Comparison of ENCODE assay signal across 13 mouse cellular contexts in genomic region chr2:158129291-158130002, GRCm38 (mm10). TPM values are rescaled to one million over a fixed set of nuclear protein-coding genes. Genes with fewer than 3 reads are reported as not detected.
A peak's percentile ranks its signal among the peaks of the same experiment; 100 is the strongest.
DNase-seq lines count a peak whose midpoint lies in the region; ATAC-seq and TF ChIP-seq lines count a peak whose summit lies in the region.
"Had no signal": no experiment of that assay in that cellular context is flagged by ENCODE, and none has a peak within 500 bp of the region (broad histone marks: within the 10 kb centered on the region; RNA-seq: fewer than 3 reads in every experiment).

No protein-coding gene starts in this region.

- 76% methylated on average over 16 of the region's 16 CpGs for WGBS in heart, embryonic 10.5 days
- WGBS in kidney, adult 2 months = 72% methylated on average over 16 of the region's 16 CpGs
- WGBS in kidney, embryonic 14.5 days = 78% methylated on average over 16 of the region's 16 CpGs
- 83% methylated on average over 16 of the region's 16 CpGs for WGBS in stomach, embryonic 14.5 days
- 89% methylated on average over 16 of the region's 16 CpGs for WGBS in stomach, postnatal 0 days
- 77% methylated on average over 16 of the region's 16 CpGs for WGBS in limb, embryonic 15.5 days

- no peak overlapping the region for H3K4me2 ChIP-seq in kidney, embryonic 14.5 days (replicated peaks; ENCODE audit: low read depth, low read length)
- H3K4me2 ChIP-seq in stomach, embryonic 14.5 days (replicated peaks; ENCODE audit: low read depth, low read length) = no peak overlapping the region
- H3K4me2 ChIP-seq in stomach, postnatal 0 days (replicated peaks; ENCODE audit: low read depth) = no peak overlapping the region
- H3K4me2 ChIP-seq in limb, embryonic 15.5 days = no peak overlapping the region
- H3K4me2 ChIP-seq: neural tube, embryonic 12.5 days had no signal

- ATAC-seq in kidney, embryonic 14.5 days (ENCODE audit: low FRiP score, low TSS enrichment) = no peak
- ATAC-seq in stomach, embryonic 14.5 days (ENCODE audit: insufficient number of reproducible peaks, insufficient read depth, low FRiP score, low read depth) = peak; percentile 31; the same call in 1 of the 2 replicates
- ATAC-seq in stomach, postnatal 0 days (ENCODE audit: low FRiP score, low TSS enrichment) = no peak
- no peak for ATAC-seq in limb, embryonic 15.5 days (ENCODE audit: insufficient number of reproducible peaks, low FRiP score, low TSS enrichment, low read depth)
- ATAC-seq: hindbrain, embryonic 16.5 days had no signal

- peaks cover 93% of the 10 kb centered on the region for H3K36me3 ChIP-seq in heart, embryonic 10.5 days
- no peaks in the 10 kb centered on the region; the same call in 1 of the 2 replicates for H3K36me3 ChIP-seq in kidney, adult 2 months (ENCODE audit: control insufficient read depth, insufficient read depth, low read length)
- peaks cover 6% of the 10 kb centered on the region; the same call in 1 of the 2 replicates for H3K36me3 ChIP-seq in kidney, embryonic 14.5 days (ENCODE audit: control insufficient read depth, insufficient read depth, low read length)
- peaks cover 14% of the 10 kb centered on the region; the same call in 1 of the 2 replicates for H3K36me3 ChIP-seq in stomach, embryonic 14.5 days (ENCODE audit: control insufficient read depth, insufficient read depth, low read length)
- H3K36me3 ChIP-seq in stomach, postnatal 0 days (ENCODE audit: control insufficient read depth, insufficient read depth, low read length) = peaks cover 19% of the 10 kb centered on the region; the same call in 1 of the 2 replicates
- 0 out of 2 replicates have a peak, but pooled peaks cover 7% of the 10 kb centered on the region for H3K36me3 ChIP-seq in limb, embryonic 15.5 days
- H3K36me3 ChIP-seq: neural tube, embryonic 12.5 days had no signal

- TF ChIP-seq CTCF in kidney, adult 2 months (conservative IDR thresholded peaks at IDR 0.05; ENCODE audit: insufficient read depth, insufficient read length, low read depth, low read length) = no peak
- no peak for TF ChIP-seq CTCF in stomach, postnatal 0 days (IDR thresholded peaks at IDR 0.05; ENCODE audit: low read depth)

- no peak overlapping the region for H3K9ac ChIP-seq in kidney, embryonic 14.5 days (ENCODE audit: low read depth, low read length)
- no peak overlapping the region for H3K9ac ChIP-seq in stomach, embryonic 14.5 days (replicated peaks; ENCODE audit: low read depth, low read length)
- H3K9ac ChIP-seq in stomach, postnatal 0 days (ENCODE audit: low read length) = no peak overlapping the region
- H3K9ac ChIP-seq in limb, embryonic 15.5 days = no peak overlapping the region
- H3K9ac ChIP-seq: liver, postnatal 0 days; neural tube, embryonic 12.5 days had no signal

- no peak for TF ChIP-seq POLR2A in kidney, adult 2 months (IDR thresholded peaks at IDR 0.05; ENCODE audit: low read depth, low read length)

- H3K4me1 ChIP-seq in heart, embryonic 10.5 days = peaks cover 59% of the 10 kb centered on the region
- peaks cover 25% of the 10 kb centered on the region for H3K4me1 ChIP-seq in kidney, adult 2 months (ENCODE audit: control insufficient read depth, insufficient read depth, low read length)
- H3K4me1 ChIP-seq in kidney, embryonic 14.5 days (ENCODE audit: control insufficient read depth, insufficient read depth, low read length) = peaks cover 12% of the 10 kb centered on the region
- H3K4me1 ChIP-seq in stomach, embryonic 14.5 days (ENCODE audit: control insufficient read depth, insufficient read depth, low read length) = 0 out of 2 replicates have a peak, but pooled peaks cover 6% of the 10 kb centered on the region
- no peaks in the 10 kb centered on the region; the same call in 1 of the 2 replicates for H3K4me1 ChIP-seq in stomach, postnatal 0 days (replicated peaks; ENCODE audit: control insufficient read depth, insufficient read depth)
- peaks cover 16% of the 10 kb centered on the region; the same call in 1 of the 2 replicates for H3K4me1 ChIP-seq in limb, embryonic 15.5 days

- peaks cover 3% of the 10 kb centered on the region; the same call in 1 of the 2 replicates for H3K9me3 ChIP-seq in heart, embryonic 10.5 days
- H3K9me3 ChIP-seq in kidney, embryonic 14.5 days (ENCODE audit: control insufficient read depth, low read length) = no peaks in the 10 kb centered on the region
- H3K9me3 ChIP-seq in stomach, embryonic 14.5 days (ENCODE audit: control insufficient read depth, low read depth, low read length) = no peaks in the 10 kb centered on the region
- H3K9me3 ChIP-seq in stomach, postnatal 0 days (ENCODE audit: control insufficient read depth, low read length) = no peaks in the 10 kb centered on the region
- no peaks in the 10 kb centered on the region for H3K9me3 ChIP-seq in limb, embryonic 15.5 days
- H3K9me3 ChIP-seq: neural tube, embryonic 12.5 days had no signal

- intact Hi-C loops in heart, postnatal 25 days (cut with DNase I) = no loop called here

- peak overlapping the region; percentile 87 for H3K27ac ChIP-seq in heart, embryonic 10.5 days
- peak overlapping the region; percentile 73 for H3K27ac ChIP-seq in kidney, adult 2 months (ENCODE audit: insufficient read depth, low read depth, low read length)
- no peak overlapping the region for H3K27ac ChIP-seq in kidney, embryonic 14.5 days (ENCODE audit: low read depth, low read length)
- H3K27ac ChIP-seq in stomach, embryonic 14.5 days (ENCODE audit: low read length) = no peak overlapping the region
- H3K27ac ChIP-seq in stomach, postnatal 0 days (replicated peaks) = no peak overlapping the region
- 0 out of 2 replicates have a peak overlapping the region, but pooled peaks have one; percentile 1 for H3K27ac ChIP-seq in limb, embryonic 15.5 days
- H3K27ac ChIP-seq: neural tube, embryonic 12.5 days had no signal

- H3K4me3 ChIP-seq in heart, embryonic 10.5 days = 0 out of 2 replicates have a peak overlapping the region, but pooled peaks have one; percentile 9
- no peak overlapping the region for H3K4me3 ChIP-seq in kidney, adult 2 months (ENCODE audit: insufficient read depth, low read depth, low read length)
- no peak overlapping the region for H3K4me3 ChIP-seq in kidney, embryonic 14.5 days (ENCODE audit: low read length)
- H3K4me3 ChIP-seq in stomach, embryonic 14.5 days (ENCODE audit: low read depth, low read length) = no peak overlapping the region
- no peak overlapping the region for H3K4me3 ChIP-seq in stomach, postnatal 0 days (ENCODE audit: low read depth, low read length)
- H3K4me3 ChIP-seq in limb, embryonic 15.5 days = no peak overlapping the region
- H3K4me3 ChIP-seq: neural tube, embryonic 12.5 days had no signal

- TF ChIP-seq EP300 in stomach, postnatal 0 days (optimal IDR thresholded peaks at IDR 0.05) = no peak

- DNase-seq in heart, embryonic 10.5 days (ENCODE audit: low spot score) = no peak
- DNase-seq in heart, postnatal 25 days (ENCODE audit: low spot score) = no peak
- peak; percentile 74 for DNase-seq in kidney, adult 2 months
- no peak for DNase-seq in stomach, postnatal 0 days (ENCODE audit: low spot score)
- no peak for DNase-seq in spleen, postnatal 10 days (ENCODE audit: low spot score in 2 of 2)
- DNase-seq: layer of hippocampus, postnatal 36 days; thymus, postnatal 25 days had no signal

- H3K27me3 ChIP-seq in heart, embryonic 10.5 days (ENCODE audit: insufficient read depth, poor library complexity, severe bottlenecking) = no peaks in the 10 kb centered on the region
- H3K27me3 ChIP-seq in kidney, adult 2 months (replicated peaks; ENCODE audit: control insufficient read depth, insufficient read depth, low read length) = no peaks in the 10 kb centered on the region
- no peaks in the 10 kb centered on the region for H3K27me3 ChIP-seq in kidney, embryonic 14.5 days (ENCODE audit: control insufficient read depth, insufficient read depth, low read length)
- no peaks in the 10 kb centered on the region for H3K27me3 ChIP-seq in stomach, embryonic 14.5 days (ENCODE audit: control insufficient read depth, insufficient read depth, low read length)
- H3K27me3 ChIP-seq in stomach, postnatal 0 days (ENCODE audit: control insufficient read depth, insufficient read depth, low read length) = no peaks in the 10 kb centered on the region
- H3K27me3 ChIP-seq in limb, embryonic 15.5 days = no peaks in the 10 kb centered on the region
- H3K27me3 ChIP-seq: neural tube, embryonic 12.5 days had no signal

RNA-seq across cellular contexts. Expression of gene Tgm2, which starts 16.8 kb away (rescaled TPM):
- polyA plus RNA-seq in heart, embryonic 10.5 days (2016; fragmentation: Nextera tagmentation; extraction: Ambion mirVana) = 134 and 256 TPM in 2 replicates
- 100 to 1,000 TPM; 238 to 253 TPM for total RNA-seq in heart, postnatal 25 days (2021)
- polyA plus RNA-seq in kidney, adult 2 months (2012; rRNA removed) = 217 and 221 TPM in 2 replicates
- 15.3 and 17.3 TPM in 2 replicates for polyA plus RNA-seq in kidney, embryonic 14.5 days (2014; fragmentation: Nextera tagmentation; extraction: Ambion mirVana)
- 56.0 and 63.4 TPM in 2 replicates for polyA plus RNA-seq in stomach, embryonic 14.5 days (2014; fragmentation: Nextera tagmentation; extraction: Ambion mirVana)
- 109 and 114 TPM in 2 replicates for polyA plus RNA-seq in stomach, postnatal 0 days (2015; fragmentation: Nextera tagmentation; extraction: Ambion mirVana)
- 13.3 and 18.1 TPM in 2 replicates for polyA plus RNA-seq in limb, embryonic 15.5 days (2015; fragmentation: Nextera tagmentation; extraction: Ambion mirVana)

Comparison
In these comparisons a context has a peak if more than half of its experiments do, and no peak if none do; other contexts are left out.
1. H3K27ac ChIP-seq: peak in heart, embryonic 10.5 days (single experiment), kidney, adult 2 months (single experiment) and limb, embryonic 15.5 days (single experiment); none in kidney, embryonic 14.5 days (single experiment), stomach, embryonic 14.5 days (single experiment) and stomach, postnatal 0 days (single experiment).